Mouse (Mus musculus): ENCODE results near the gene Srcin1.

Srcin1 gene

DNA sequence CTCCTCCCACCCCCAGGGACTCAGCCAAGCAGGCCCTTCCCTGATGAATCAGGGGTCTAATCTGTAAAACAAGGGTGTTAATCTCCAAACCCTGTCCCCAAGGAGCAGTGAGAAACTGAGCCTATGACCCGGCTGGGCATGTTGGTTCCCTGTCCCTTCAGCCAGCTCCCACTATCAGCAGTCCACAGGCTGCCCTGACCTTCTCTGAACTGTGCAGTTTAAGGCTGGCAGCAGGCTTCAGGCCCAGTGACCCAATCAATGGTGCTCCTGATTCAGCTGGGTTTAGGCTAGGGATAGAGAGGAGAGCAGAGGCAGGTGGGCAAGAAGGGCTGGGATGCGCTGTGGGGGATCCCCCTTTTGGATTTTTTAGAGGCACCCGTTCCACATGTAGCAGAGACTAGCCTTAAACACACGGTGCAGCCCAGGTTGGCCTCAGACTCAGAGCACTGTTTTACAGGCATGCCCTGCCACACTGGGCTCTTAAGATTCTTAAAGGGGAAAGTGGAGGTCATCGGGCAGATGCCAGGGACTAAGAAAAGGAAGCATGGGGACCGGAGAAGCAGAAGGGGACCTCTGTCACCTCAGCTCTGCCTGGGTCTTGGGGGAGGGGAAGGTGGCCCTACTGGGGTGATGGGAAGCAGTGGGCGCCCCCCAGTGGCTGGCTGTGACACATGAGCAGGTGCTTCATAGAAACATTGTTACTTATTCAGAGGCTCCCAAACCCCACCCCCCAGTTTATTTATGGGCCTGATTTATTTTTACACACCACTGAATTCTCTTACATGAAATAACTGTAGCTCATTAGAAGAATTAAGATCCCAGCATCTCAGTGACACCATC is 19.2 kb downstream of the Srcin1 start:
- DNase-seq (ENCODE audit: low spot score in 2 of 2), result peak; percentile 42 to 43

DNA sequence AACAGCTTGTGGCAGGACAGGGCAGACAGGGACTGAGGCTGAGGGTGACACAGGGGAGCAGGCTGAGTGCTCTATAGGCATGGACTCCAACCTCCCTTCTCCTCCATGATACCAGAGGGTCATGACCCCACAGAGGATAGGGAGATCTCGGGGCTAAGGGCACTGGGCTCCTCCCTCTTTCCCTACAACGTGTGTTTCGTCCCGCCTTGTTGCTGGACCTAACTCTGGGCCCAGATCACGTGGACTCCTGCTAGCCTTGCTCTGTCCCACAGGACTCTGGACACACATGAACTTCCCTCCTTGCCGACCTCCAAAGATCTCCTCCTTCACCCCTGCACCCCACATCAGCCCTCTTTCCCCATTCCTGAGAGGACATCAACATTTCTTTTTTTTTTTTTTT is 20.8 kb downstream of the Srcin1 start:
- DNase-seq (ENCODE audit: low spot score in 2 of 2), result no peak

- no peak for DNase-seq (ENCODE audit: low spot score in 2 of 2)
These were observed 23.8 kb downstream of the Srcin1 start for GRCm38 (mm10) chr11:97552151-97552550.

GRCm38 (mm10) chr11:97548757-97549156 is 27.2 kb downstream of the Srcin1 start:
- no peak for DNase-seq (ENCODE audit: low spot score in 2 of 2)

- DNase-seq (ENCODE audit: low spot score in 2 of 2), result no peak
These were observed 27.9 kb downstream of the Srcin1 start for GRCm38 (mm10) chr11:97547957-97548706.

- DNase-seq (ENCODE audit: low spot score in 2 of 2), result no peak
These were observed 29.1 kb downstream of the Srcin1 start for GRCm38 (mm10) chr11:97546804-97547411.

- DNase-seq (ENCODE audit: low spot score in 2 of 2), result no peak
These were observed 30.0 kb downstream of the Srcin1 start for GRCm38 (mm10) chr11:97545808-97546560.

DNA sequence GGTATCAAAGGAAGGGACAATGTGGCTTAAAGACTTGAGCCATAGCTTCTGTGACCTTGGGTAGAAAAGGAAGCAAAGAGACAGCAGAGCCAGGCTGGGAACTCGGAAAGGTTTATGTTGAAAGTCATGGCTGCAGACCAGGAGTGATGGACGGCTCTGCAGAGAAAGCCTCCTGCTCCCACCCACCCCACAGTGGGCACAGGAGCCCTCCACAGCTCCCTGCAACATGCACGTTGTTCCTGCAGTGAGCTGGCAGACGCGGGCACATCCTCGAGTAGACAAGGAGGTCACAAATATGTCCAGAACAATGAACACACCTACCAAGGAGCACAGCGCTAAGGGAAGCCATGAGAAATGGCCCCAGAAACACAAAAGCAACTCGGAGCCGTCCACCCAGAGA is 32.1 kb downstream of the Srcin1 start:
- DNase-seq (ENCODE audit: low spot score in 2 of 2), result no peak

DNA sequence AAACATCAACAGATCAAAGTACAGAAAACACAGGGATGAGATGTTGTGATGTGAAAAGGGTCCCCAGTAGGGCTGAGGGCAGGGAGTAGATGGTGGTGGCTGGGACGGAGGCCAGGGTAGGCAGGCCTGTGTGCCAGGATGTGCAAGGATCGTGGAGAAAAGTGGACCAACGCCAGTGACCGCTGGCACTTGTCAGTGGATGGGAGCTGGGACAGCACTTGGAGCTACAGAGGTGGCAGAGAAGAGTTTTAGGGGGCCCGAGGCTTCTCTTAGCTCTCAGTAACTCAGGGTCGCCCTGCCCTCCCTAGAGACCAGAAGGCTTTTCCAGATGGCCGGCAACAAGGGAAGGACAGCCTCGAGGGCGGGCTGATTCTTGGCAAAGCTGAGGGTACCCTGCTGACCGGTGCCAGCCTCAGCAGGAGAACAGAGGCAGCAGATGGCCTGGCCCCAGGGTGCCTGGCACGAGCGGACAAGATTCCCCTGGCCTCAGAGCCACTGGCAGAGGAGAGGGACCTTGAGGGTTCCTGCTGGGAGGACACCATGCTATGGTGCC is 32.7 kb downstream of the Srcin1 start:
- DNase-seq (ENCODE audit: low spot score in 2 of 2), result peak in 1 of 2 experiments; percentile 33

DNA sequence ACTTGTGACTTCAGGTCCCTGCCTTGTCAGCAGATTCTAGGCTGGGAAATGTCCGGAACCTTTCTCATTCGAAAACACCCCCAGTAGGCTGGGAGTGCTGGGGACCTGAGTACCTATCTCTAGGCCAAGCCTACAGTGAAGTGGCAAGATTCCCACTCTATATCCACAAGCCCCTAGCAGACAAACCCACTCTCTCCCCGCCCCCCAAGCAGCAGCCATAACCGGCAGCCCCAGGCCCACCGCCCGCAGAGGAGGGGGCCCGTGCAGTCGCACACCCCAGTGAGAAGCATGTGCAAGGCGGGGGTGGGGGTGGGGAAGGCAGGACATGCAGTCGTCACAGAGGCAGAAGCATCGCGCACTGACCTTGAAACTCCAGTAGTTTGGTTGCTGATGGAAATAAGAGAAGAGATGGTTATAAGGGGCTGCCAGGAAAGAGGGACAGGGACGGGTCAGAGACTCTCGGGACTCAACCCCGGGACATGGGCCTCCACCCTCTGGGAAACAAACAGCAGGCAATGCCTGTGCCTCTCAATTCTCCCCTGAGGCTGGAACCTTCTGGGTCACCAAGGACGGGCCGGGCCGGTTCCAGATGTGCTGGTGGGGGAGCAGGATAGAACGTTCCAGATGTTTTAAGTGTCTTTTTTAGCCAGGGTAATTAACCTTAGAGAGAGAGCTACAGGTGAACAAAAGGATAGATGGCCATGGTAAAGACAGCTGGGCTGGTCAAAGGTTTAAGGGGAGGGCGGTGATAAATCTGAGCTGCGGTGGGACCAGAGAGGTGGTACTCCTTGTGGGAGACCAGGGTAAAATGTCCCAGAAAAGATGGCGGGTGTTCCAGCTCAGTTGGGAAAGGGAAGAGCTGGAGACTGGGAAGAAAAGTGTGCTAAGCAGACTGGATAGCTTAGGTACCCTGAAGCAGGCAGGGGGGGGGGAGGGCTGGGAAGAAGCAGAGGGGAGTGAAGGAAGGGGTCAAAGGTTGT is 33.5 kb downstream of the Srcin1 start:
- DNase-seq (ENCODE audit: low spot score in 2 of 2), result no peak

GRCm38 (mm10) chr11:97540604-97541003 is 35.4 kb downstream of the Srcin1 start:
- no peak for DNase-seq (ENCODE audit: low spot score in 2 of 2)

GRCm38 (mm10) chr11:97540136-97540535 is 35.9 kb downstream of the Srcin1 start:
- DNase-seq (ENCODE audit: low spot score in 2 of 2), result no peak

GRCm38 (mm10) chr11:97539622-97540021 is 36.4 kb downstream of the Srcin1 start:
- no peak for DNase-seq (ENCODE audit: low spot score in 2 of 2)

DNA sequence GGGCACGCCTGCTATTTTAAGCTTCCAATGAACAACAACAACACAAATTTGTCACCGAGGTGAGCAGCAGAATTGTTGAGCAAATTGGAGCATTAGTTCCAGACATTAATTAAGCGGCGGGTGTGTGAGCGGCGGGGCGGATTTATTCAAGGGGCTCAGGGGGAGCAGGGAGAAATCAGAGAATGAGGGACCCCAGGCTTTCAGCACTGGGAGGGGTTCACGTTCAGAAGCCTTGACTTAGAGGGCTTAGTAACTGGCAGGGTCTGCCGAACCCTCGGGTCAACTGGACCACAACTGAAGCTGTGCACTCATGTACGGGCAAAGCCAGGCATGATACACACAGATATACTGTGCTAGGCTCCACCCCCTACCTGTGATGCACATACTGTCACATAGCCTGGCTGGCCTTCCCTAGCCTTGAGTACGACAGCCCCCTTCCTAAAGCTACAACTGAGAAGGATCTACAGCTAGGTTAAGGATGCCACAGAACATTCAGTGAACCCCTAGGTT is 38.4 kb downstream of the Srcin1 start:
- DNase-seq (ENCODE audit: low spot score in 2 of 2), result no peak

GRCm38 (mm10) chr11:97536835-97537579 is 39.0 kb downstream of the Srcin1 start:
- DNase-seq (ENCODE audit: low spot score in 2 of 2), result no peak

DNA sequence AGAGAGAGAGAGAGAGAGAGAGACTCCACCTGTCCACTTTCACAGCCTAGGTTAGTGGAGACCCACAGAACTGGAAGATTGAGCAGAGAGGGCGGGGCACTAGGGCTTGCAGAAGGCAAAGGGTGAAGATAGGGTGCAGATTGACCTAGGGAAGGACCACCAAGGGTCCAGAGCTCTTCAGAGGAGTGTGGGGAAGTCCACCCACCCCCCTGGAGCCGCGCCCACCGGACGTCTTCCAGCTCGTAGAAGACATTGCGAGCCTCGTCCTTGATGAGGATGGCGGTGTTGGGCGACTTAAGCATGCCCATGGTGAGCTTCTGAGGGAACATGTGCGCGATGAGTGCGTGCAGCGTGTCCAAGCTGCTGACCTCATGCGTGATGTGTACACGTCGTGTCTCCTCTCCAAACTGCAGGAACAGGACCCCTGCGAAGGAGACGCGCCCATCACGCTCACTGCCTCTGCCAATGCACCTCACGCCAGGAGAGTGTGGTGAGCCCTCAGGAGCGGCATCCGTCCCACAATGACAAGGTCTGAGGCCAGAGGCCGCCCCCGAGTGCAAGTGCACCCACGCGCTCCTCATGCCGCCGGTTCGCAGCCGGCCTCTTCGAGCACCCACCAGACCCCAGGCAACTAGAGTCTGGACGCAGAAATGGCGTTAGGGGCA is 39.8 kb downstream of the Srcin1 start:
- no peak for DNase-seq (ENCODE audit: low spot score in 2 of 2)

- DNase-seq (ENCODE audit: low spot score in 2 of 2), result no peak
These were observed 40.3 kb downstream of the Srcin1 start for GRCm38 (mm10) chr11:97535660-97536059.

DNA sequence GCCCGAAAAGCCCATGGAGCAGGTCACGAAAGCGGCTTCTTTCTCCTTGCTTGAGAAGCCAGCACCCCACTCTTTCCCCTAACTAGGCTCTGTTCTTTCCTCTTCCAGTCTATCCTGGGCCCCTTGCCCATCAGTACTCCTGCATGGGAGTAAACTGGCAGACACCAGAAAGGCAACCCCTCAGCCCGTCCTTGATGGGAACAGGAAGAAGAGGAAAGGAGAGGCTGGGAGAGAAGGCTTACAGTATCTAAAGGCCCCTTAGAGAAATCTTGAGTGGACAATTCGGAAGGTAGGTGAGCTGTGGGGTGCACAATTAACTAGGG is 40.7 kb downstream of the Srcin1 start:
- DNase-seq (ENCODE audit: low spot score in 2 of 2), result no peak

Data from heart, adult 9 months (tissue).